Mouse (Mus musculus): ENCODE measurements around the gene Shroom3. TPM values are rescaled to one million over a fixed set of nuclear protein-coding genes. Genes with fewer than 3 reads are reported as not detected.
A peak's percentile ranks its signal among the peaks of the same experiment; 100 is the strongest.

The Shroom3 gene
- total RNA-seq, 2 experiments from 2014 or later: 4.0 to 6.4 TPM

DNA sequence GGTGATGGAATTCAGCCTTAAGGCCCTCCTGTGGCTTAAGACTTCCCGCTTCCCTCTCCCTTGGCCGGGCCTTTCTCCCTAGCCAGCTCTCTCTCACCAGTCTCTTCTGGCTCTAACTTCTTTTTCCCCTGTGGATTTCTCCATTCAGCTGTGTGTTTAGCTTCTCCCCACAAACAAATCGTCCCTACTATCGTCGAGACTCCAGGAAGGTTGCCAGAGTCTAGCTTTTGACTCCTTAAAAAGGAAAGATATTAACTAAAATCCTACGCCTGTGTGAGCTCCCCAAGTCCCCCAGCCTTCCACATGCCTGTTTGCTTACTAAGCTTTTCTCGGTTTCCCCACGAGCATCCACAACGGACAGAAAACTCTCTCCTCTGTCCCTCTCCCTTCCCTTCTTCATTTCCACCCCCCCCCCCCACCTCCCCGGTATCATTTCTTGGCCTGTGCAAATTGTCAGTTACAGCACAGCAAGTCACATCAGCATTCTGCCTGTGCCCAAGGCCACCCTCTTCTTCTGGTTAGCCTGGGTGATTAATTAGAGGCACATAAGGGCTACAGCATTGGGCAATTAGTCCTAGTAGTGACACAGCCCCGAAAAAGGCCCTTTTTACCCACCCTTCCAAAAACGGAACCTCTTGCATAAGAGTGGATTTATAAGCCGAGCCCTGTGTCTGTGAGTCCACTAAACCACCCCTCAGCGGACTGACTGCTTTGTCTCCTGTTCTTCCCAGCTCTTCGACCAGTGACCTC, 256.2 kb downstream of the Shroom3 start:
- intact Hi-C loops (cut with DNase I): no loop called here
- DNase-seq (ENCODE audit: low spot score in 2 of 2): no peak

DNA sequence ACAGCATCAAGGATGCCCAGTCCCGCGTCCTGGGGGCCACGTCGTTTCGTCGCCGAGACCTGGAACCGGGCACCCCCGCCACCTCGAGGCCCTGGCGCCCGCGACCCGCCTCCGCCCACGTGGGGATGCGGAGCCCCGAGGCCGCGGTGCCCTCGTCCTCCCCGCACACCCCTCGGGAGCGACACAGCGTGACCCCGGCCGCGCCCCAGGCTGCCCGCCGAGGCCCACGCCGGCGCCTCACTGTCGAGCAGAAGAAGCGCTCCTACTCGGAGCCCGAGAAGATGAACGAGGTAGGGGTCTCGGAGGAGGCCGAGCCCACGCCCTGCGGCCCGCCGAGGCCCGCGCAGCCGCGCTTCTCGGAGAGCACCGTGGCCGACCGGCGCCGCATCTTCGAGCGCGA, 258.9 kb downstream of the Shroom3 start:
- intact Hi-C loops (cut with DNase I): no loop called here
- no peak for DNase-seq (ENCODE audit: low spot score in 2 of 2)

DNA sequence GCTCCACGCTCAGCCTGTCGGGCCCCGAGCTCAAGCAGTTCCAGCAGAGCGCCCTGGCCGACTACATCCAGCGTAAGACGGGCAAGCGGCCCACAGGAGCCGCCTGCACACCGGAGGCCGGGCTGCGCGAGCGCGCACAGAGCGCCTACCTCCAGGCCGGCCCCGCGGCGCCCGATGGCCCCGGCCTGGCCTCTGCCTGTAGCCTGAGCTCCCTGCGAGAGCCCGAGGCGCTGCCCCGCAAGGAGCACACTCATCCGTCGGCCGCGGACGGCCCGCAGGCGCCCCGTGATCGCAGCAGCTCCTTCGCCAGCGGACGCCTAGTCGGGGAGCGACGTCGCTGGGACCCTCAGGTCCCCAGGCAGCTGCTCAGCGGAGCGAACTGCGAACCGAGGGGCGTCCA, 259.3 kb downstream of the Shroom3 start:
- intact Hi-C loops (cut with DNase I): no loop called here

DNA sequence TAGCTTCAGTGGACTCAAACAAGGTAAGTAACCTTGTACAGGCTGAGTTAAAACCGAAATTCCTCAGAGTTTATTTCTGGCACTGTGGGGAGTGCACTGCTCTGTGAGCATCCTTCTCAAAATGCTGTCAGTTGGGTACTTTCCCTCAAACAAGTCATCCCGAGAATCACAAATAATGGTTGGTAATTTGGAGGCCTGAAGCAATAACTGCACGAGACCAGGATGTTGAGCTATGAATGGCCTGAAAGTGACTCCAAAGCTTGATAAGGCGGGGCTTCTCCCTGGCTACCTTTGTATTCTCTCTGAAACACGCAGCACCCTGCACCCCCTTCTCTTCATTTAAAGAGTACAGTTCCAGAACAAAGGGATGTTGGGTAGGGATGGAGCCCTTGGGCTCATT, 261.6 kb downstream of the Shroom3 start:
- intact Hi-C loops (cut with DNase I): no loop called here
- DNase-seq (ENCODE audit: low spot score in 2 of 2): no peak

More for the DNA sequence above, 259.3 kb downstream of the Shroom3 start:
- no peak for DNase-seq (ENCODE audit: low spot score in 2 of 2)

DNA sequence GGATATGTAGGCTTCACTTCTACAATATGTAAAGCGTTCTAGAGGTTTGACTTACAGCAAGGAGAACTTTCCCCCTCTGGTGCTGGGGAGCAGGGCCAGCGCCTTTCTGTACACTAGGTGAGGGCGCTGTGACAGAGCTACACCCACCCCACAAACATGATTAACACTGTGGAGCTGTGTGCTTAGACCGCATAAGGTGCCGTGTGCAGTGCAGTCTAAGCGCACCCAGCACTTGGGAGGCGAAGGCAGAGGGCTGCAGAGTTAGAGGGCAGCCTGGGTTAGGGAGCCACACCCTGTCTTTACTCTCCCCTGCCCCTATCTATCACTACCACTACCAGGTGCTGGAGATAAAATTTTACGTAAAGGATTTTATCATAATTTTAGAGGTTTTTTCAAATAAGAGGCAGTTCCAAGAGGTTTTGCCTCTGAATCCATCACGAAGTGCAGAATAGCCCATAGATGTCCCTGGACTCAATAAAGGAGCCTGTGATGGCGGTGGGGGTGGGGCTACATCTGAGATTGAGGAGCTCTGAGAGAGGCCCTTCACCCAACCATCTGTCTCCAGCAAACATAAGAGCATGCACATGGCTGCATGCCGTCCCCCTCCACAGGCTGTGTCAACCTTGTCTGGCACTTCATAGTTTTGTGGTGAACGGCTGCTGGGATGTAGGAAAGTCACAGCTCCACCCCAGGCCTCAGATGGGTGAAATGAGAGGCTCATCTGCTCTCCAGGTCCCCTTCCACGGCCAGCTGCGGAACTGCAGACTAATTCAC, 265.9 kb downstream of the Shroom3 start:
- DNase-seq (ENCODE audit: low spot score in 2 of 2): no peak
- intact Hi-C loops (cut with DNase I): no loop called here

DNA sequence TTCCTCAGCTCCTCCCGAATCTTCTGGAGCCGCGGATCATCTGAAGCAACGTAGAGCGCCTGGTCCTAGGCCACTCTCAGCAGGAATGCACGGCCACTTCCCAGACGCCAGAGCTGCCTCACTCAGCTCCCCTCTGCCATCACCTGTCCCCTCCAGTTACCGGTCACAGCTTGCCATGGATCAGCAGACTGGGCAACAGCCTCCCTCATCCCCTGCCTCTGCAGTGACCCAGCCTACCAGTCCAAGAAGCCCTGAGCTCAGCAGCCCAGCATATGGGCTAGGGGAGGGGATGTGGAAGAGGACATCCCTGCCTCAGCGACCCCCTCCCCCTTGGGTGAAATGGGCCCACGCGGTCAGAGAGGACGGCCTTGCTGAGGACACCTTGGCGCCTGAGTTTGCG, 267.3 kb downstream of the Shroom3 start:
- intact Hi-C loops (cut with DNase I): loop anchor here (5.0 kb wide), 2 partner anchors 83 to 273 kb away; partner anchors contain the start of gene Ccdc158
- DNase-seq (ENCODE audit: low spot score in 2 of 2): no peak

DNA sequence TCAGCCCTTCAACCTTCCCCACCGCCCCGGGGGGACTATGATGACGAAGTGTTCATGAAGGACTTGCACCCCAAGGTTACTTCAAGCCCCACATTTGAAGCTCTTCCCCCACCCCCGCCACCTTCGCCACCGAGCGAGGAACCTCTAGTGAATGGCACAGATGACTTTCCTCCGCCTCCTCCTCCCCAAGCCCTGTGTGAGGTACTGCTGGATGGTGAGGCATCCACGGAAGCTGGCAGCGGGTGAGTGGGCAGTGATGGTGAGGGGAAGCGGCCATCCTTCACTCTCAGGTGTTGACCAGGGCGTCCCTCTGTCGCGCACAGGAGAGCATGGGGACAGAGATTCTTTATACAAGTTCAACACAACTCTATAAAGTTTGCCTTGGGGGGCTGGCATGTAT, 267.8 kb downstream of the Shroom3 start:
- intact Hi-C loops (cut with DNase I): loop anchor here (5.0 kb wide), 2 partner anchors 84 to 274 kb away; partner anchors contain the start of gene Ccdc158
- DNase-seq (ENCODE audit: low spot score in 2 of 2): no peak

DNA sequence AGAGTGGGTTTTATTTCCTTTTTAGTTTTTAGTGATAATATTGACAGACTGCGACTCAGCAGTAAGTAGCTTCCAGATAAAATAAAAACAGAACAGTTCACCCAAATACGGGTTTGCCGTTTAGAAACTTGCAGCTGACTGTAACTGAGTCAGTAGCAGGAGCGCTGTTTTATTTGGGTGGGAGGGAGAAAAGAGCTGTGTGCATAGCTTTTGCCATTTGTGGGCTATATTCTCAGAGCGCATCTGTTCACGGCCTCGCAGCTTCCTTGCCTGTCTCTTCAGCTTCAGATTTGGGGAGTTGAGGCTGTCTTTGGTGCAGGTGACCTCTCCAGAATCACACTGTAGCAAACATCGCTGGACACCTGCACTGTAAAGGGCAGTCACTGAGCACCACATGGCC, 270.6 kb downstream of the Shroom3 start:
- DNase-seq (ENCODE audit: low spot score in 2 of 2): peak; percentile 47 to 58
- intact Hi-C loops (cut with DNase I): loop anchor here (2.0 to 5.0 kb wide), 3 partner anchors 87 to 277 kb away; partner anchors contain the start of gene Ccdc158

DNA sequence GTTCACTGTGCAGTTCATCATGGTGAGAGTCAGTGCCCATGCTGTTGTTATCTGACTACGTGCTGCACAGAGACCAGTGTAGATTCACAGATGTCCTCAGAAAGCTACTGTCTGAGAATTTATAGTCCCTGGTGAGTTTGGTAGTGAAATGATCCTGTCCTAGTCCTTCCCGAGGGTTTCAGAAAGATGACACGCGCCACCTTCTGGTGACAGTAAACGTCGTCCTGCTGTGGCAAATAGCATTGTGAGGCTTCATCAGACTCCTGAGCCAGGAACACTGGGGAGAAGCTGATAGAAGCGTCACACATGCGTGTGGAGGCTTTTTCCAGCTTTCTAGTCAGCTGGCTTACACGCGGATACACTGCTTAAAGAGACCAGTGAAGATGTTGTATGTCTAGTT, 271.1 kb downstream of the Shroom3 start:
- intact Hi-C loops (cut with DNase I): loop anchor here (2.0 to 5.0 kb wide), 3 partner anchors 87 to 277 kb away; partner anchors contain the start of gene Ccdc158
- DNase-seq (ENCODE audit: low spot score in 2 of 2): peak; percentile 91 to 95

DNA sequence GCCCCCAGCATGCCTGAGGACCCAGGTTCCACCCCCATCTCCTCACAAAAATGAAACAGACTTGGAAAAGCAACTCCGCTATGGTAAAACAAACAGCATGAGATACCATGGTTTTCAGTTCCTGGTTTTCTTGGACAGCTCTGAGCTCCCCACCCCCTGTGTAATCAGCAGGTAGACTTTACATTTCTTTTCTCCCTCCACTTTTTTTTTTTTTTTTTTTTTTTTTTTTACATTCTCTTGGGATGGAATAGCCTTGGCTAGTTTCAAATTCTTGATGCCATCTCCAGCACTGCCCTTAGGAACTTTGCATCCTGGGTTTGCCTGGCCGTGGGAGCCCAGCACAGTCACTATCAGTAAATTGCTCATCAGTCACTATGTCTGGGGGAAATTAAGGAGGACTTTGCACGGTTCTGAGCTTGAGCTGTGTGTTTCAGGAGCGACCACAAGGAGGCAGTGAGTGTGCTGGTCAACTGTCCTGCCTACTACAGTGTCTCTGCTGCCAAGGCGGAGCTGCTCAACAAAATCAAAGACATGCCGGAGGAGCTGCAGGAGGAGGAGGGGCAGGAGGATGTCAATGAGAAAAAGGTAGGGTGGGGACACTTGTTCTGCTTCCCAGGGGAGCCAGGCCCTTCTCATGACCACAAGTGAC, 271.7 kb downstream of the Shroom3 start:
- peak; percentile 27 to 41 for DNase-seq (ENCODE audit: low spot score in 2 of 2)
- intact Hi-C loops (cut with DNase I): loop anchor here (2.0 to 5.0 kb wide), 4 partner anchors 88 to 278 kb away; partner anchors contain the start of gene Ccdc158

DNA sequence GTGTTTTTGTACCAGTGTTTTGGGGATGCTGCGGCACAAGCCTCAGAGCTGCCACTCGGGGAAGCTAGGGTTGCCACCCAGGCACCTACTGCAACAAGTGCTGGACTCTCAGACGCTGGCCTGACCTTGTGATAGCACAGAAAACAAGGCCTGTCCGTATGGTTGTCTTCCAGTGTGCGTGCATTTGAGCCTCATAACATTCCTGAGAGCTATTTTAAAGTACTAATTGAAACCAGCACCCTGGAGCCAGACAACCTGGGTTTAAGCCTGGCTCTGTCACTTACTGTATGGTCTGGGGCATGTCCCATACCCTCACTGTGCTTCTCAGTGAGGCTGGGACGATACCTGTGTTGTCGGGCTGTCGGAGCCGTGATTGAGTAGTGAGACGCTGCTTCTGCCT, 276.1 kb downstream of the Shroom3 start:
- intact Hi-C loops (cut with DNase I): loop anchor here (5.0 kb wide), 1 partner anchor 203 kb away; no protein-coding TSS in a partner anchor
- DNase-seq (ENCODE audit: low spot score in 2 of 2): no peak

DNA sequence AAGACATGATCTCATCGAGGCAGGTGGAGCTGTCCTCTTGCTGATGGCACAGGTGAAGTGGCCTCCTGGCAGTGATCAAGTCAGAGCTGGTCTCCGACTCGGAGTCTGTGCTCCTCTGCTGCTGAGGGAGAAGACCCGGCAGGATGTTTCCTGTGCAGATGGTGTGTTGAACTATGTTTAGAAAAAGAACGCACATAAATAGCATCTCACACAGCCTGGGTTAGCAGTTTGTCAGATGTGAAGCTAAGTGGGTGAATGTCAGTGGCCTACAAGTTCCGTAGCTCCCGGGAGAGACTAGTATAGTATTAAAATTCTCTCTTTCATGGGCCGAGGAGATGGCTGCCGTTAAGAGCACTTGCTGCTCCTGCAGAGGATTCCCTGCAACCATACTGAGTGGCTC, 276.5 kb downstream of the Shroom3 start:
- peak; percentile 14 to 35 for DNase-seq (ENCODE audit: low spot score in 2 of 2)
- intact Hi-C loops (cut with DNase I): loop anchor here (5.0 kb wide), 1 partner anchor 203 kb away; no protein-coding TSS in a partner anchor

DNA sequence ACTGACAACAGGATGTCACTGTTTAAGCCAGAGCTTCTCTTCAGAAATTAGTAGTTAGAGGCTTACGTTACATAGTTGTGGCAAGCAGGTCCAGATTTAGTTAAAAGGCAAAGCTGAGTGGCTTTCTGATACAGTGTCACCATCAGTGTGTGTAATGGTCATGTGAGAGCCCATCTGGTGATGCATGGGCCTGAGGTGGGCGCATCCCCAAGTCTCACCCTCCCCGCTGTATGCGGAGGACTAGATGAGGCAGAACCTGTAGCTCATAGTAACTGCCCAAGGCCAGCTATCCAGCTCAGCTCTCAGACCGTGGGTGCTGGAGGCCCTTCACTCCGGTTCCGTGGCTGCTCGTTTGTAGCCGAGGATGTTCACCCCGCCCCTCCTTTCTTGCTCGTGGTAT, 278.1 kb downstream of the Shroom3 start:
- DNase-seq (ENCODE audit: low spot score in 2 of 2): no peak
- intact Hi-C loops (cut with DNase I): no loop called here

DNA sequence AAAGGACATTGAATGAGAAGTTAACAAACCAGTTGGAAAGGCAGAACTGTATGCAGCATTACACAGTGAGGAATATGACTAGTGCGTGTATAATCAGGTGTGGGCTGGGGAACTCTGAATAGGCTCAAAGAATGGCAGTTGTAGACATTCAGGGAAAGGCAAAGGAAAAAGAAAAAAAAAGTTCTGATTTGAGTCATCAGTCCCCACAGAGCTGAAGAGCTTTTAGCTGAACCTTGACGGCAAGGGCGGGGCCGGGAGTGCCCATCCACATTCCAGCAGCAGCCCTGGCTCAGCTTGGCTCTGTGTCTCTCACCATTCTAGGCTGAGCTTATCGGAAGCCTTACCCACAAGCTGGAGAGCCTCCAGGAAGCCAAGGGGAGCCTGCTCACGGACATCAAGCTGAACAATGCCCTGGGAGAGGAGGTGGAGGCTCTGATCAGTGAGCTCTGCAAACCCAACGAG, 278.6 kb downstream of the Shroom3 start:
- no peak for DNase-seq (ENCODE audit: low spot score in 2 of 2)
- intact Hi-C loops (cut with DNase I): no loop called here

DNA sequence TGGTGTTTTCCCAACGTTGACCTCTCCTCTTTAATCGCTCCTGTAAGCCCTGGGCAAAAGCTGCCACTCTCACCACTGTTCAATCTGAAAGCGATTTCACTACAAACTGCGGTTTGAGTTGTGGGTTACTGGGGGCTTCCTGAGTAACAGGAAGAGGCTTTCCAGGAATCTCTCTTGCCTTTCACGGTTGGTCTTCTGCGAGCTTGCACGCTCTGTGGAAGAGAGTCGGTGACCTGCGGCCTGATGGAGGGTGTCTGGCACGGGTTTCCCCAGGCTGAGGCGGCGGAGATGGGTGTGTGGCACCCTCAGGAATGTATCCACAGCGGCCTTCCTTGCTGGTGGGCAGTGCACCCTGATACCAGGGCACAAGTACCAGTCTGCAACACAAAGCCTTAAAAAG, 281.5 kb downstream of the Shroom3 start:
- DNase-seq (ENCODE audit: low spot score in 2 of 2): no peak
- intact Hi-C loops (cut with DNase I): no loop called here

DNA sequence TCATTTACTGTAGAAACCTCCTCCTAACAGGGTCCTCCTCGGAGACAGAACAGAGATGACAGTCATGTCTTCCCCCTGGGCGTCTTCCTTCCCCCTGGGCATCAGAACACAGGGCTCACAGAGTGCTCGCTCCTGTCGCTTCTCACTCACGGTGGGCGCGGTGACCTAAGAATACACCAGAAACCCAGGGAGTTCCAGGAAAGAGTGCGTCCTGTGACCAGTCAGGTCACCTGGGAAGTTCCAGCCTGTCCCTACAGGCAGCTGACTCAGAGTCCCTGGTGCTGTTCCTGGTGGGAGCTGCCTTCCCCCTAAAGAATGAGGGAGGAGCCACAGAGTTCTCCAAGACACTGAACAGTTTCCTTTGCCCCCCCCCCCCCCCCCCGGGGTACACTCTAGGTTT, 283.9 kb downstream of the Shroom3 start:
- no peak for DNase-seq (ENCODE audit: low spot score in 2 of 2)
- intact Hi-C loops (cut with DNase I): no loop called here

DNA sequence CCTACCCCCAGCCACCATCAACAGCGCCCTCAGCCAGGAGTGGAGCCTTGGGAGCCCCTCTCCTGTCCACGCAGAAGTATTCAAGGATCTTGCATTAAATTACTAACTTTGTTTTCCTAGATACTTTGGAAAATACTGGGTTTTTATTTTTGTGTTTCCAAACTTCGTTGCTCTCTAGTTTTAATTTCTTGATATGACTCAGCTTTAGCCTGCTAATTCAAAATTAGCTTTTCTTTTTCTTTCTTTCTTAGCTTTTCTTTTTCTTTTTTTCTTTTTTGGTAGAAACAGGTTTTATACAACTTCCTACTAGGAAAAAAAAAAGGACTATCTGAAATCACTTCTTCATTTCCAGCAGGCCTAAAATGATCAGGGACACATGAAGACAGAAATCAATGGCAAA, 284.7 kb downstream of the Shroom3 start:
- DNase-seq (ENCODE audit: low spot score in 2 of 2): no peak
- intact Hi-C loops (cut with DNase I): no loop called here

DNA sequence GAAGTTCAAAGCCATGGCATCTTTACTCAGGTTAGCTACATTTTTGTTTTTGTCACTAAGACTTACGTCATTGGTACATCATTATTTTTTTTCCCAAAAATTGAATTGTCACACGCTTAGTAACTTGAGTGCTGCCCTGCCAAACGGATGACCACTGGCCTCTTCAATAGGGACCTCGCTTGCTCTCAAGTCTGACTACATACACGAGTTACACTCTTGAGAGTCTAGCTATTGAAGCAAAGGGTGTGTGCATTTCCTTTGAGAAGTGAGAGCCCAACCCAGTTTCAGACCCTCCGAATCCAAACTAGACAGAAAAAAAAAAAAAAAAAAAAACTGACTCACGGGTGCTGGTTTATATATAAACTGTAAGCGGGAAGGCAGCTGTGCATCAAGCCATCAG, 286.2 kb downstream of the Shroom3 start:
- intact Hi-C loops (cut with DNase I): no loop called here
- no peak for DNase-seq (ENCODE audit: low spot score in 2 of 2)

DNA sequence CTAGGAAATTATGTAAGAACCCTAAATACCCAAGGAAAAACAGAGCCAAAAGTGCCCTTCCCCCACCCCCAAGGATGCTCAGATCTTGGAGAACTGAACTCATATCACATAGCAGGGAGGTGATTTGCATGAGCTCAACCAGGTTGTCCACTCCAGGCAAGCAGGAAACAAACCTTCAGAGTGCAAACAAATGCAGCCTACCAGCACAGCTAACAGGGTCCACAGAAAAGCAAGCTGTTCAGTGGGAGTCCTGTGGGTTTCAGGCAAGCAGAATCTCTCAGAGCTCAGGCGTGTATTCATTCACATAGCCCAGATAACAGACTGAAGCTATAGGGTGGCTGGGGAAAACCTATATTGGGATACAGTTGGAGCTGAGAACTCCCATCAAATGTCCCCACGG, 286.7 kb downstream of the Shroom3 start:
- DNase-seq (ENCODE audit: low spot score in 2 of 2): peak; percentile 26 to 39
- intact Hi-C loops (cut with DNase I): loop anchor here (5.0 kb wide), 1 partner anchor 243 kb away; no protein-coding TSS in a partner anchor

DNA sequence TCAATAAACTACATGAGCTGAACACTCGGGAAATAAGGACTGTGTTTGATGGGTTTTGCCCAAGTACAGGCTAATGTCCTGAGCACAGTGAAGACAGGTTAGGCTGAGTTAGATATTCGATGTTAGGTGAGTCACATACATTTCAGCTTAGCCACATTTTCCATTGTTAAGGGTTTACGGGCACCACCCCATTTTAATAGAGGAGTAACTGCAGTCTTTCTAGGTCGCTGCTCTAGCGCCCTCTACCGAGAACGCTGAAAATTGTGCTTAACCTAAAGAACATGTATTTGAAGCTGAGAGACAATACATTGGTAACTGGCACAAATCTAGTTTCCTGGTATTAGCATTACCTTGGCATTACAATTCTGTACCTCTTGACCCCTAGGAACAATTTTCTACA, 287.2 kb downstream of the Shroom3 start:
- intact Hi-C loops (cut with DNase I): loop anchor here (5.0 kb wide), 1 partner anchor 243 kb away; no protein-coding TSS in a partner anchor

More for the DNA sequence above, 287.2 kb downstream of the Shroom3 start:
- DNase-seq (ENCODE audit: low spot score in 2 of 2): peak; percentile 58 to 62

Data from left cerebral cortex, postnatal 14 days (tissue).